Mouse (Mus musculus): Measurements from ENCODE around the gene Adarb2.

The Adarb2 gene

GRCm38 (mm10) chr13:8805931-8806330, 603.3 kb downstream of the Adarb2 start:
- DNase-seq, result no peak

Measured in kidney, postnatal 10 days (tissue).